Mouse (Mus musculus): ENCODE measurements around the gene Dhx36.
A peak's percentile ranks its signal among the peaks of the same experiment; 100 is the strongest.

Dhx36 gene

GRCm38 (mm10) chr3:62433675-62434074 lies 73.1 kb downstream of the Dhx36 start:
- peak; percentile 9 for DNase-seq (ENCODE audit: low spot score)

- no peak for DNase-seq (ENCODE audit: low spot score)
These were observed 88.2 kb downstream of the Dhx36 start for GRCm38 (mm10) chr3:62418387-62419138.
